Mouse (Mus musculus): ENCODE data around the gene Cracr2a. TPM values are rescaled to one million over a fixed set of nuclear protein-coding genes. Genes with fewer than 3 reads are reported as not detected.

Gene Cracr2a
- polyA plus RNA-seq, 1 experiment from 2014 or later = 1.3 TPM

DNA sequence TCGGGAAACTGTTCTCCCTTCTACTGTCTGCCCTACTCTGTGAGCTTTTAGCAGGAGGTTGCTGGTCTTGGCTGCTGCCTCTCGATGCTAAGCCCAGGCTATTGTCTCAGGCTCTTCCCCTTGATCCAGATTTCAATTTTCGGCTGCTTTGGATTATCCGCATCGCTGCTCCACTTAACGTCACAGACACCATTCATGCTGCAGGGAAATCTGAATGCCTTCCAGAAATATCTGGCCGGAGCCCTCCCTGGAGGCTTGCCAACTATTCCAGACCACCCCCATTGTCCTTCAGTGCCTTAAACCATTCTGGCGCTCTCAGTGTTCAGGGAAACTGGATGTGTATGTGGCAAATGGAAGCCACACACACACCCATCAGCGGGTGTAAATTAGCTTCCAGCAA lies 66.3 kb downstream of the Cracr2a start:
- Histone ChIP-seq H3K9ac (no peak overlapping the region), H3K4me1 (peaks cover 11% of the 10 kb centered on the region), H3K27me3 (replicated peaks) (peaks cover 20% of the 10 kb centered on the region), H3K4me3 (no peak overlapping the region), H3K4me2 (peak overlapping the region; percentile 22), H3K36me3 (no peaks in the 10 kb centered on the region), H3K27ac (replicated peaks) (no peak overlapping the region), H3K9me3 (no peaks in the 10 kb centered on the region)
- no peak for ATAC-seq (ENCODE audit: extremely low read depth, insufficient number of reproducible peaks, low FRiP score, low TSS enrichment)
- WGBS = 28% methylated on average over 9 of the region's 9 CpGs

DNA sequence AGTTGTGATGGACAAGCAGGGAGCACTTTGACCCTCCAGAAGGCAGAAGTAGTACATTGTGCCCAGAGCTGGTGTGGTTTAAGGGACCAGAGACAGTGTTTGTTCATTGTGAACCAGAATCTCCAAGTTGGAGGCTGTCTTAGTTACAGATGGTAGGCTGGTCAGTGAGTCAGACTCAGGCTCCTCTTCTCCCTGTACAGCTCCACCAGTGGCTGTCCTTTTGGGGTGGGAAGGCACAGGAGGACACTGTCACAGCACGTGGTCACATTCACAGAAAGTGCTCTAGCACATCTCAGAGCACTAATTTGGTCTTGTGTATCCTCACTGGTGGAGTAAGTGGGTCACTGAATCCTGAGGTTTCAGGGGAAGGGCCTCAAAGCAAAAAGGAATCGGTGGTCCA lies 68.1 kb downstream of the Cracr2a start:
- no peak for ATAC-seq (ENCODE audit: extremely low read depth, insufficient number of reproducible peaks, low FRiP score, low TSS enrichment)
- Histone ChIP-seq H3K9me3 (no peaks in the 10 kb centered on the region), H3K27me3 (replicated peaks) (peaks cover 20% of the 10 kb centered on the region), H3K4me2 (no peak overlapping the region), H3K27ac (replicated peaks) (no peak overlapping the region), H3K4me1 (peaks cover 16% of the 10 kb centered on the region), H3K4me3 (no peak overlapping the region), H3K9ac (no peak overlapping the region), H3K36me3 (no peaks in the 10 kb centered on the region)
- 78% methylated on average over 2 of the region's 2 CpGs for WGBS

DNA sequence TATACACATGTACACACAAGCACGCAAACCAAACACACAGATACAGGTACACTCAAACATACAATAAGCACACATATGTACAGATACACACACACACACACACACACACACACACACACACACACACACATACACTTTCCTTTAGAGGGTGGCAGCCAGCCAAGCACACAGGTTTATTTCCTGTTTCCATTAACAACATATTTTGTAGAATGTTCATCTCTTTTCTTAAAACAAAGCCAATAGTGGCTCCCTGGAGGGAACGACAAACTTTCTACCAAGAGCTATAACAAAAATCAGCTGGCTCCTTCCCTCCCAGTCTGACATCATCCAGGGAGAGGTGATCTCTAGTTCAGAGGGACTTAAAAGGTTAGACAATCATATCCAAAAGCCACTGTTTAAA lies 73.7 kb downstream of the Cracr2a start:
- no peaks in the 10 kb centered on the region for H3K36me3 ChIP-seq
- H3K27ac ChIP-seq (replicated peaks) = no peak overlapping the region
- no peaks in the 10 kb centered on the region for H3K27me3 ChIP-seq (replicated peaks)
- no peak overlapping the region for H3K4me2 ChIP-seq
- no peak overlapping the region for H3K4me3 ChIP-seq
- H3K4me1 ChIP-seq = peaks cover 13% of the 10 kb centered on the region
- ATAC-seq (ENCODE audit: extremely low read depth, insufficient number of reproducible peaks, low FRiP score, low TSS enrichment) = no peak
- 73% methylated on average over 2 of the region's 2 CpGs for WGBS
- no peaks in the 10 kb centered on the region for H3K9me3 ChIP-seq
- no peak overlapping the region for H3K9ac ChIP-seq

DNA sequence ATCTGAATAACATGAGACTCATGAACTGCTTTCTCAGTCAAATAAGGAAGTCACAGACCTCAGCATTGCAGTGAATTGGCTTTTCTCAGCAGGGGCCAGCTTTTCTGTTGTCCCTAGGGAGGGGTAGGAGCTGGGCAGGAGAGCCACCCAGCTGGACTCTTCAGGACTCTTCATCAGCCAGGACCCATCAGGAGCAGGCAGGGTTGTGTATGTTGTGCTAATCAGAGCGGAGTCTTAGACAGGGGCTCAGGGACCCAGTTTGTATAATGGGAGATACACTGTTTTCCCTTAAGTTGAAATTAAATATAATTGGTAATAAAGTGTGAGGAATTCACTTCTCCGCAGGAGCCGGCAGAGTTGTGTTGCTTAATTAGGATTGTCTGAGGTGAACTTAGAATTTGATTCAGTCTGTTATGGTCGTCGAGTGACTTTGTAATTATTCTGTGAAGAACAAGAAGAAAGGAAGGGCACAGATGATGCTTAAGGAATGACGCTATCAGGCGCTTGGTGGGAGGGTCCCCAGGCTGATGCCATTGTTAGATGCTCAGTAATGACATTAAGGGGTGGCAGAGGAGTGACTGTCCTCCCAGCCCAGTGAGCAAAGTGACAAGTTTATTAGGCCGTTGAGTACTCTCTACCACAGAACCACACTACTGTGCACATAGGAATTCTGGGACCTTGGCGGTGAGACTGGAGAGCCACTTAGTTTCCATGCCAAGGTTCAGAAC lies 74.5 kb downstream of the Cracr2a start:
- 68% methylated on average over 9 of the region's 9 CpGs for WGBS
- no peaks in the 10 kb centered on the region for H3K36me3 ChIP-seq
- ATAC-seq (ENCODE audit: extremely low read depth, insufficient number of reproducible peaks, low FRiP score, low TSS enrichment) = no peak
- H3K9me3 ChIP-seq = no peaks in the 10 kb centered on the region
- no peak overlapping the region for H3K4me3 ChIP-seq
- H3K4me2 ChIP-seq = no peak overlapping the region
- no peak overlapping the region for H3K27ac ChIP-seq (replicated peaks)
- no peaks in the 10 kb centered on the region for H3K27me3 ChIP-seq (replicated peaks)
- H3K4me1 ChIP-seq = peaks cover 18% of the 10 kb centered on the region
- H3K9ac ChIP-seq = no peak overlapping the region

DNA sequence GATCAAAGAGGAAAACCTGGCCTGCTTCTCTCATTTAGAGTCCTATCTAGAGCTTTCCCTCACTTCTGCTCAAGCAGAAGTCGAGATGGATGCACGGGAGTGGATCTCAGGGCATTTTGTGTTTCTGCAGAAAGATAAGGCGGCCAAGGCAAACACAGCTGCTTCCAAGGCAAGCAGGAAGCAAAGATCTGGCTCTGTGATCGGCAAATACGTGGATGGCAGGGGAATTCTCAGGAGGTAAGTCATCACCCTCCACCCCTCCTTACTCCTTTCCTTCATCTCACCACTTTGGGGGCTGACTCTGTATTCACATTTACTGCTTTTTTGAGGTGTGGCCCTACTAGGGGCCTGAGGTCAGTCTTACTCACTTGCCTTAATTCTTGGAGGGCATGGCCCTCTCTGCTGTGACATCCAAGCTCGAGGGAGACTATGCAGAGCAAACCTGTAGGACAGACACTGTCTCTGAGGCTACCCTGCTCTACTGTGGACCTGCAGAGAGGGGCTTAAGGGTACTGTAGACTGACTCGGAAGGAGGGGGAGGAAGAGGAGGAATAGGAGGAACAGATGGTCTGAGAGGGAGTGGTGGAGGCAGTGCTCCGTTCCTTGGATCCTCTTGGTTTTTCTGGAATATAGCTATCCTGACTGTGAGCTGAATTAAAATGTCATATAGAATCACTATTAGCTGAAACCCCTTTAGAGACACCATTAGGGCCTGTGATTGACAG lies 80.1 kb downstream of the Cracr2a start:
- ATAC-seq (ENCODE audit: extremely low read depth, insufficient number of reproducible peaks, low FRiP score, low TSS enrichment) = no peak
- no peaks in the 10 kb centered on the region for H3K9me3 ChIP-seq
- H3K36me3 ChIP-seq = no peaks in the 10 kb centered on the region
- H3K4me2 ChIP-seq = no peak overlapping the region
- no peak overlapping the region for H3K9ac ChIP-seq
- peaks cover 15% of the 10 kb centered on the region for H3K4me1 ChIP-seq
- WGBS = 34% methylated on average over 8 of the region's 8 CpGs
- no peak overlapping the region for H3K27ac ChIP-seq (replicated peaks)
- 0 out of 2 replicates have a peak, but pooled peaks cover 4% of the 10 kb centered on the region for H3K27me3 ChIP-seq (replicated peaks)
- no peak overlapping the region for H3K4me3 ChIP-seq

DNA sequence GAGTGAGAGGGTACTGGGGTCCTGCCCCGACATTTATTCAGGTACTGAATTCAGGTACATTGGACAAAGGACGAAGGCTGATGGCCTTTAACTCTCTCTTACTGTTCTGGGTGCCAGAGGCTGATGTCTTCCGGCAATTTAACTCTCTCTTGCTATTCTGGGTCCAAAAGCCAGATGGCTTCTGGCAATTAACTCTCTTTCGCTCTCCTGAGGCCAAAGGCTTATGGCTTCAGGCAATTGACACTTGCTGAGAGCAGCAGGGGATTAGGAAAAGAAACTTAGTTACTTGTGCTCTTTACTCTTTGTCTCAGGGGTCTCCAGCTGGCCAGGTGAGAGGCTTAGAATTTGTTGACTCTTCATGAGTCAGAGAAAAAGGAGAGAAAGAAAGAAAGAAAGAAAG lies 94.8 kb downstream of the Cracr2a start:
- 31% methylated on average over 4 of the region's 4 CpGs for WGBS
- Histone ChIP-seq H3K9me3 (peaks cover 17% of the 10 kb centered on the region), H3K36me3 (peaks cover 4% of the 10 kb centered on the region; the same call in 1 of the 2 replicates), H3K27ac (replicated peaks) (no peak overlapping the region), H3K4me1 (peaks cover 12% of the 10 kb centered on the region), H3K27me3 (replicated peaks) (no peaks in the 10 kb centered on the region), H3K4me3 (no peak overlapping the region), H3K4me2 (no peak overlapping the region), H3K9ac (no peak overlapping the region)
- ATAC-seq (ENCODE audit: extremely low read depth, insufficient number of reproducible peaks, low FRiP score, low TSS enrichment) = no peak

DNA sequence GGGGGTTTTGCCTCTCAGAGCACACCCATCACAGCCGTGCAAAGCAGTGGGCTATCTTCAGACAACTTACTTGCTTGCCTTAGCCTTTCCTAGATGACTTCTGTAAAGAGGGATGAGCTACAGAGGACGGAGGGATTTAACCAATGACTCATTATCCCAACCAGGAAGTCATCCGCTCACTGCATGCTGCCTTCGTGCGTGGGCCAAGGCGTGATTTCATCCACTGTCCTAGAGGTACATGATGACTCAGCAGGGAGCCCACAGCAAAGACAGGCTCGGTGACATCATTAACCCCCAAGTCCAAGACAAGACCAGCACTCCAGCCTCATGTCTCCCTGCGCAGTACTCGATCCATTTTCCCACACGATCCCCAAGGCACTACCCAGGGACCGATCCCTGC lies 96.0 kb downstream of the Cracr2a start:
- Histone ChIP-seq H3K4me2 (no peak overlapping the region), H3K9ac (no peak overlapping the region), H3K9me3 (peaks cover 17% of the 10 kb centered on the region), H3K27ac (replicated peaks) (no peak overlapping the region), H3K4me1 (peaks cover 12% of the 10 kb centered on the region), H3K4me3 (no peak overlapping the region), H3K36me3 (peaks cover 4% of the 10 kb centered on the region; the same call in 1 of the 2 replicates), H3K27me3 (replicated peaks) (no peaks in the 10 kb centered on the region)
- ATAC-seq (ENCODE audit: extremely low read depth, insufficient number of reproducible peaks, low FRiP score, low TSS enrichment) = no peak
- WGBS = 85% methylated on average over 11 of the region's 11 CpGs

DNA sequence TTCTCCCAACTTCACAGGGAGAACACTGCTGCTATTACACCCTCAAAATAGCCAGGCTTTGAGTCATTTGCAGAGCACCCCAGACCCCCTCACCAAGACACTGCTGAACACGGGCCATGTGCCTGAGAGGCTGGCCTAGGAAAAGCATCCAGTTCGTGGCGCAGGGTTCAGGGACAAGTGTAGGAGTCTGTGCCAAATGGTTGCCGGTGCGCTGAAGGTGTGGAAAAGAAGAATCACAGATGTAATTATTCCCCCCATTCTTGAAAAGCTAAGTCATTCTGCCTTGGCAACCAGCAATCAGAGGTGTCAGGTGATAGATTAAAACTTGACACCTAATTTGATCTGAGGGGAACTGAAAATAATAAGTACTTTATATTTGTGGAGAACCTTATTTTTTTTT lies 98.3 kb downstream of the Cracr2a start:
- H3K27ac ChIP-seq (replicated peaks) = no peak overlapping the region
- no peak overlapping the region for H3K9ac ChIP-seq
- WGBS = 45% methylated on average over 5 of the region's 5 CpGs
- peaks cover 20% of the 10 kb centered on the region for H3K4me1 ChIP-seq
- no peaks in the 10 kb centered on the region for H3K27me3 ChIP-seq (replicated peaks)
- H3K9me3 ChIP-seq = peaks cover 7% of the 10 kb centered on the region
- ATAC-seq (ENCODE audit: extremely low read depth, insufficient number of reproducible peaks, low FRiP score, low TSS enrichment) = no peak
- H3K4me3 ChIP-seq = no peak overlapping the region
- H3K36me3 ChIP-seq = no peaks in the 10 kb centered on the region
- H3K4me2 ChIP-seq = no peak overlapping the region

DNA sequence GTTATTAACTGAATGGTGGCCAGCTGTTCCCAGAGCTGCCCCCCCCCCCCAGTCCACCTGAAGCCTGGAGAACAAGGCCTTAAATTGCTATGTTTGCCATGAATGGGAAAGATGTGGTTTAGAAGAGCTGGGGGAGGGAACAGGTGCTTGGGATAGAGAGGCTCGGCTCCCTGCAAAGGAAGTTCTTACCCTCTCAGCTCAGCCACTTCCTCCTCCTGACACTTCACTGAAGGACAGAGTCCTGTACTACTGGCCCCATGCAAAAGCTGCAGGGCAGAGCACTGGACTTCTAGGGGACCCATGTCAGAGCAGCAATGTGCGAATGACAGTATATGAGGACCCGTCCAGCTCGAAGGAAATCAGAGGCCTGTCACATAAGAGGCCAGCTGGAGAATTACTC lies 98.8 kb downstream of the Cracr2a start:
- no peaks in the 10 kb centered on the region for H3K36me3 ChIP-seq
- no peak overlapping the region for H3K4me2 ChIP-seq
- no peak overlapping the region for H3K9ac ChIP-seq
- no peak overlapping the region for H3K4me3 ChIP-seq
- H3K27me3 ChIP-seq (replicated peaks) = peaks cover 2% of the 10 kb centered on the region; the same call in 1 of the 2 replicates
- no peak for ATAC-seq (ENCODE audit: extremely low read depth, insufficient number of reproducible peaks, low FRiP score, low TSS enrichment)
- H3K9me3 ChIP-seq = peaks cover 5% of the 10 kb centered on the region; the same call in 1 of the 2 replicates
- 64% methylated on average over 4 of the region's 4 CpGs for WGBS
- no peak overlapping the region for H3K27ac ChIP-seq (replicated peaks)
- peaks cover 20% of the 10 kb centered on the region for H3K4me1 ChIP-seq

DNA sequence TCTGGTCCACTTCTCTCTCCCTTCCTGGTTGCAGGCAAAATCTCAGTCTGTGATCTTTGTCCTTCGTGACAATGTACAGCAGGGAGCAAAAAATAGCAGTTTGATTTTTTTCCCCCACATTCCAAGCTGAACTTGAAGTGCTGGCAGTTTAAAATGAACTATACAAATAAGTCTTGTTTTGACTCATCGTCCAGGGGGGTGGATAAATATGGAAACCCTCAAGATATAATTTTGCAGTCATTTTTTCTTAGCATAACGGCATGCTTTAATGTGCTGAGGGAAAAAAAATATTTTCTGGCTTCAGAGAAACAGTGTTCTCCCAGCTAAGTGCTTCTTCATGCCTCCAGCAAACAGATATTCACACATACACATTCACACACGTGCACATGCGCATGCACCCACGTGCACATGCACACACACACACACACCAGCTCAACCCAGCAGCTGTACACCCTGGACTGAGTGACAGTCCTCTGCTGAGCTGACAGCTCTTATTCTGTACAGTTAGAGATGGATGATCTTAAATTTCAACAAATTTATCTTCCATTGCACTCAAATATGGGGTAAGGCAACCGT lies 100.7 kb downstream of the Cracr2a start:
- Histone ChIP-seq H3K4me2 (no peak overlapping the region), H3K4me3 (no peak overlapping the region), H3K27me3 (replicated peaks) (peaks cover 4% of the 10 kb centered on the region; the same call in 1 of the 2 replicates), H3K9me3 (no peaks in the 10 kb centered on the region), H3K27ac (replicated peaks) (no peak overlapping the region), H3K36me3 (no peaks in the 10 kb centered on the region), H3K9ac (no peak overlapping the region), H3K4me1 (peaks cover 20% of the 10 kb centered on the region)
- no peak for ATAC-seq (ENCODE audit: extremely low read depth, insufficient number of reproducible peaks, low FRiP score, low TSS enrichment)
- WGBS = 71% methylated on average over 7 of the region's 7 CpGs

DNA sequence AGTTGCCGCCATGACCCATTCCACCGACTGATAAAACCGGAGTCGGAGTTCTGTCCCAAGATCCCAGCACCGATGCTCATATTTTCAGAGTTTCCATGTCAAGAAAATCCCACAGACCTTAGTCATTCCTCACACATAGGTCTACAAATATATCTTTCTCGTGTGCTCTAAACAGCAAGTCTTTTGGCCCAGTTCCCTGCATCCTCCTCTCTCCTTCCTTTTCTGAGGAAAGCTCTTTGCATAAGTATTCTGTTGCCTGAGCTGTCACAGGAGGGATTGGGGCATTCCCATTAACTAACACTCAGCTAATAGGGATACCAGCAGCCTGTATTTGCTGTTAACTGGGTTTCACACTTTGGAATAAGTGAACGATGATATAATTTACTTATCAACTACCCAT lies 102.1 kb downstream of the Cracr2a start:
- 49% methylated on average over 7 of the region's 7 CpGs for WGBS
- Histone ChIP-seq H3K9ac (no peak overlapping the region), H3K4me2 (peak overlapping the region; percentile 16; the same call in 1 of the 2 replicates), H3K27ac (replicated peaks) (no peak overlapping the region), H3K36me3 (no peaks in the 10 kb centered on the region), H3K4me1 (peaks cover 21% of the 10 kb centered on the region), H3K27me3 (replicated peaks) (peaks cover 4% of the 10 kb centered on the region; the same call in 1 of the 2 replicates), H3K4me3 (no peak overlapping the region), H3K9me3 (no peaks in the 10 kb centered on the region)
- no peak for ATAC-seq (ENCODE audit: extremely low read depth, insufficient number of reproducible peaks, low FRiP score, low TSS enrichment)
